Mouse (Mus musculus): Measurements from ENCODE around the gene Spata21. TPM values are rescaled to one million over a fixed set of nuclear protein-coding genes. Genes with fewer than 3 reads are reported as not detected.

Spata21 gene
- polyA plus RNA-seq, 1 experiment from 2014 or later: not detected

DNA sequence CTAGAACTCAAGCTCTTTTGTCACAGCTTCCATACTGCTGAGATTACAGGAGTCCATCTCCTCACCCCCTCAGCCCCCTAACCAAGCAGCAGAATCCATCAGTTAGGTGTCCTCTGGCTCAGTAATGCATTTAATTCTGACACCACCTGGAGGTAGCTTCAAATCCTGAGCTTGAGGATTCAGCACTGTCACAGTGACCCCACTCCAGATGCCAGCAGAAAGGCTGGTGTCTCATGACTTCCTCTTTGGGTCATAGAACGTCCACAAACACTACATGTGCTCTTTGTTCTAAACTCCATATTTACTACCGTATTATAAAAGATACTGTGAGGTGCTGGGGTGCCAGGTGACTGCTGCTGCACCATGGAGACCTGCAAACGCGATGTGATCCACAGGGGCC is 69.4 kb downstream of the Spata21 start:
- 88% methylated on average over 4 of the region's 4 CpGs for WGBS
- Histone ChIP-seq H3K27ac (no peak overlapping the region), H3K9me3 (no peaks in the 10 kb centered on the region), H3K27me3 (ENCODE audit: insufficient read depth, poor library complexity, severe bottlenecking) (no peaks in the 10 kb centered on the region), H3K36me3 (peaks cover 3% of the 10 kb centered on the region; the same call in 1 of the 2 replicates), H3K4me3 (no peak overlapping the region), H3K4me1 (replicated peaks) (peaks cover 19% of the 10 kb centered on the region)
- DNase-seq (ENCODE audit: low spot score): no peak

GRCm38 (mm10) chr4:141158609-141159008 is 70.5 kb downstream of the Spata21 start:
- H3K4me3 ChIP-seq: no peak overlapping the region
- H3K27ac ChIP-seq: no peak overlapping the region
- DNase-seq (ENCODE audit: low spot score): no peak
- H3K27me3 ChIP-seq (ENCODE audit: insufficient read depth, poor library complexity, severe bottlenecking): no peaks in the 10 kb centered on the region
- 93% methylated on average over 2 of the region's 2 CpGs for WGBS
- peaks cover 11% of the 10 kb centered on the region for H3K36me3 ChIP-seq
- no peaks in the 10 kb centered on the region for H3K9me3 ChIP-seq
- peaks cover 19% of the 10 kb centered on the region for H3K4me1 ChIP-seq (replicated peaks)

DNA sequence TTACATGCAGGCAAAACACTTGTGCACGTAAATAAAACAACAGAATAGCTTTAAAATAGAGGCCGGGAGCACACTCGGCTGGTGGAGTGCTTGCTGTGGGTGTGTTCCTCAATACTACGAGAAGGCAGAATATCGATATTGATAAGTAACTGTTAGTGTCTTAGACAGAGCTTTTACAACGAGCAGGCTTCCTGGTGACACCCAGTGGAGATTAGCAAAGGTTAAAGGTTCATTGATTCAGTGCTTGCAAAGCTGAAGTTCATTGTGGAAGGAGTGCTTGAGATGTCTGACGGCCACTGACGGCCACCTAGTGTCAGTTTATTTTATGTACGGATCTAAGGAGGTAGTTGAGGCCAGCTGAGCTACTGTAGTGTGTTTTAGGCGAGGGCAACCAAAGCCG is 71.0 kb downstream of the Spata21 start:
- 70% methylated on average over 11 of the region's 11 CpGs for WGBS
- H3K27ac ChIP-seq: no peak overlapping the region
- peaks cover 16% of the 10 kb centered on the region for H3K36me3 ChIP-seq
- DNase-seq (ENCODE audit: low spot score): no peak
- H3K4me1 ChIP-seq (replicated peaks): peaks cover 19% of the 10 kb centered on the region
- no peaks in the 10 kb centered on the region for H3K27me3 ChIP-seq (ENCODE audit: insufficient read depth, poor library complexity, severe bottlenecking)
- 0 out of 2 replicates have a peak, but pooled peaks cover 4% of the 10 kb centered on the region for H3K9me3 ChIP-seq
- no peak overlapping the region for H3K4me3 ChIP-seq

DNA sequence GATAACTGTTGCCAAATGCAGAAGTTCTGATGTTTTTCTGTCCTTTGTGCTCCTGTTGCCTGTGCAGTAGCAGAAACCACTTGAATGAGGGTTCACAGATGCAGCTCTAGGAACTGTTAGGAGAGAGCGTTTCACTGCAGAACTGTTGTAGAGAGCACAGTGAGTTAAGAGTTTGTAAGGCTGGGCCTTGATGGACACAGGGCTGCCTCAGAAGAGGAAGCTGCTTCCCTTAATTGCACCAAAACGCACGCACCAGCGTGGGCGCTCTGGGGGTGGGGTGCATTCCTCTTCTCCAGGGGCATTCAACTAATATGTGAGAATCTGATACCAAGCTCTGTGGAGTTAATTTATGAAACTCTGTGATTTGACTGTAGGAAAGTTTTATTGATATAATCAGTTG is 71.5 kb downstream of the Spata21 start:
- peaks cover 8% of the 10 kb centered on the region; the same call in 1 of the 2 replicates for H3K9me3 ChIP-seq
- WGBS: 83% methylated on average over 5 of the region's 5 CpGs
- peaks cover 21% of the 10 kb centered on the region for H3K36me3 ChIP-seq
- H3K4me1 ChIP-seq (replicated peaks): peaks cover 19% of the 10 kb centered on the region
- no peak overlapping the region for H3K4me3 ChIP-seq
- no peaks in the 10 kb centered on the region for H3K27me3 ChIP-seq (ENCODE audit: insufficient read depth, poor library complexity, severe bottlenecking)
- H3K27ac ChIP-seq: no peak overlapping the region
- DNase-seq (ENCODE audit: low spot score): no peak

- Histone ChIP-seq H3K4me3 (no peak overlapping the region), H3K4me1 (replicated peaks) (peaks cover 19% of the 10 kb centered on the region), H3K36me3 (peaks cover 25% of the 10 kb centered on the region), H3K27me3 (ENCODE audit: insufficient read depth, poor library complexity, severe bottlenecking) (no peaks in the 10 kb centered on the region), H3K27ac (no peak overlapping the region), H3K9me3 (peaks cover 12% of the 10 kb centered on the region; the same call in 1 of the 2 replicates)
- DNase-seq (ENCODE audit: low spot score): no peak
- 91% methylated on average over 4 of the region's 4 CpGs for WGBS
Measured at GRCm38 (mm10) chr4:141160193-141160592, 72.1 kb downstream of the Spata21 start.

DNA sequence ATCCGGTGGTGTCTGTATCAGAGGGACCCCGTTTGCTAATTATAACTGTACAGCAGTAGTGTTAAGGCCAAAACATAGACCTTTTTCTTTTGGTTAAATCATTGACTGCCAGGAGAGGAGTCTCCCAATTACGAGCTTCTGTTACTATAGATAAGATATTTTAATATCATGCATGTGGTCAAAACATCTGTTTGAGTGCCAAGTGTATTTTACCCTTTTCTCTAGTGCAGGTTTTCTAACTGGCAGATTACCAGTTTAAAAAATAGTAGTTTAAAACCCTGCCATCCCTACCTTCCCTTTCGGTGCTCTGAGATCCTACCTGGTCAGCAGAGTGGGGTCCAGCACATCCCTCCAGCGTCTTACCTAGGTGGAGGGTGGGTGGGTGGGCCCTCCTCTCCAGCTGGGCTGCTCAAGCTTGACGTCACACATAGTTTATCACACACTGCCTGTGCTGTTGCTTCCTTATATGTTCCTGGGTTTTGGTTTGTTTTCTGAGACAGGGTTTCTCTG is 73.6 kb downstream of the Spata21 start:
- Histone ChIP-seq H3K27ac (no peak overlapping the region), H3K4me1 (replicated peaks) (peaks cover 18% of the 10 kb centered on the region), H3K36me3 (peaks cover 34% of the 10 kb centered on the region), H3K4me3 (no peak overlapping the region), H3K27me3 (ENCODE audit: insufficient read depth, poor library complexity, severe bottlenecking) (no peaks in the 10 kb centered on the region), H3K9me3 (peaks cover 15% of the 10 kb centered on the region; the same call in 1 of the 2 replicates)
- DNase-seq (ENCODE audit: low spot score): no peak
- 91% methylated on average over 6 of the region's 6 CpGs for WGBS

Other genes with a start within 250 kb of the Spata21 start
- 0.07 TPM in 2 replicates for gene Padi1, start 242.6 kb upstream of the Spata21 start, polyA plus RNA-seq (2016; fragmentation: Nextera tagmentation; extraction: Ambion mirVana)
- gene Padi2, start 182.0 kb upstream of the Spata21 start, polyA plus RNA-seq (2016; fragmentation: Nextera tagmentation; extraction: Ambion mirVana): 1.4 and 3.8 TPM in 2 replicates
- gene Sdhb, start 127.1 kb upstream of the Spata21 start, polyA plus RNA-seq (2016; fragmentation: Nextera tagmentation; extraction: Ambion mirVana): 412 and 491 TPM in 2 replicates
- 54.8 and 82.1 TPM in 2 replicates for gene Atp13a2, start 101.5 kb upstream of the Spata21 start, polyA plus RNA-seq (2016; fragmentation: Nextera tagmentation; extraction: Ambion mirVana)
- 307 and 334 TPM in 2 replicates for gene Mfap2, start 77.9 kb upstream of the Spata21 start, polyA plus RNA-seq (2016; fragmentation: Nextera tagmentation; extraction: Ambion mirVana)
- gene Crocc, start 27.8 kb upstream of the Spata21 start, polyA plus RNA-seq (2016; fragmentation: Nextera tagmentation; extraction: Ambion mirVana): 11.4 and 12.0 TPM in 2 replicates
- 60.2 and 66.0 TPM in 2 replicates for gene Necap2, start 10.0 kb upstream of the Spata21 start, polyA plus RNA-seq (2016; fragmentation: Nextera tagmentation; extraction: Ambion mirVana)
- gene Szrd1, start 51.4 kb downstream of the Spata21 start, polyA plus RNA-seq (2016; fragmentation: Nextera tagmentation; extraction: Ambion mirVana): 36.5 and 44.1 TPM in 2 replicates
- gene Fbxo42, start 59.6 kb downstream of the Spata21 start, polyA plus RNA-seq (2016; fragmentation: Nextera tagmentation; extraction: Ambion mirVana): 23.2 and 24.5 TPM in 2 replicates
- 5.3 and 6.5 TPM in 2 replicates for gene Rsg1, start 125.6 kb downstream of the Spata21 start, polyA plus RNA-seq (2016; fragmentation: Nextera tagmentation; extraction: Ambion mirVana)
- 1.7 and 4.3 TPM in 2 replicates for gene Arhgef19, start 151.2 kb downstream of the Spata21 start, polyA plus RNA-seq (2016; fragmentation: Nextera tagmentation; extraction: Ambion mirVana)
- 3.3 and 4.4 TPM in 2 replicates for gene Epha2, start 212.9 kb downstream of the Spata21 start, polyA plus RNA-seq (2016; fragmentation: Nextera tagmentation; extraction: Ambion mirVana)

Data from hindbrain, embryonic 10.5 days (tissue).